Mouse (Mus musculus): ENCODE measurements at regions not wholly inside any gene's neighbourhood (a gene's known extent, or its start where the extent isn't known, plus 50 kb on each side); places are given as distances from the start of the nearest gene placed in this dataset.

DNA sequence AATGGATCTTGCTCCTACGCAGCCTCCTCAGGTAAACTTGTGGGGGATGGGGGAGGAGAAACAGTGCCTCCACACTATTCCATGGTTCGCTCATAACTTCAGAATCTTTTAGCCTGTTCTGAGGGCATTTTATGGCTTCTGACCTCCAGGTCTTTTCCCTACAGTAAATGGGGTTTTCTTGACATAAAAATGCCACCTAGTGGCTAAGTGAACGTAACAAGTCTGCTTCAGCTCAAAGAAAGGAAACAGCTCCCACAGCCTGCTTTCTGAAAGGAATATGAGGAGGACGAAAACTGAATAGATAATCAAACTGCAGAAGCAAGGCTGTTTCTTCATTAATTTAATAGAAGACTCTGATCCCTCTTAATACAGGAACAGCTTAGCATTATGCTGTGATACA is 148.3 kb downstream of the Cd55b start:
- H3K4me1 ChIP-seq, result no peaks in the 10 kb centered on the region
- H3K9me3 ChIP-seq (replicated peaks), result 0 out of 2 replicates have a peak, but pooled peaks cover 4% of the 10 kb centered on the region
- H3K27me3 ChIP-seq (ENCODE audit: low read depth, poor library complexity, severe bottlenecking), result no peaks in the 10 kb centered on the region
- WGBS, result 61% methylated on average over 4 of the region's 4 CpGs
- DNase-seq (ENCODE audit: low spot score), result no peak
- no peaks in the 10 kb centered on the region for H3K36me3 ChIP-seq
- no peak overlapping the region for H3K4me3 ChIP-seq
- H3K27ac ChIP-seq (replicated peaks), result no peak overlapping the region

DNA sequence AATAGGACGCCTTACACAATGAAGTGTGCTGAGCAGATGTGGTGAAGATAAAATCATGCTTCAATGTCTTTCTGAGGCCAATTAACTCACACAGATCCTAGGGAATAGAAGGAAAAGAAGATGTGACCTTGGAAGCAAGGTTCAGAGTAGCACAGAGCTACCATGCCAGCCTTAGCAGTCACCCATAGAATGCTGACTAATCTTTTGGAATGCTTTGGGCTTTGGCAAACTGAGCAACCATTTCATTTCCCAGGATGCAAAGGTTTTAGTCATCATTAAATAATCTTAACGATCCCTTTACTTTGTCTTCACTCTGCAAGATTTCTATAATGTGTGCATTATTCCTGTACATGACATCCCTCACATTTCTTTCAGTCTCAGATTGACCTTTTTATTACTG is 152.4 kb downstream of the Cd55b start:
- Histone ChIP-seq H3K27ac (replicated peaks) (no peak overlapping the region), H3K27me3 (ENCODE audit: low read depth, poor library complexity, severe bottlenecking) (no peaks in the 10 kb centered on the region), H3K4me3 (no peak overlapping the region), H3K9me3 (replicated peaks) (no peaks in the 10 kb centered on the region), H3K4me1 (no peaks in the 10 kb centered on the region), H3K36me3 (no peaks in the 10 kb centered on the region)
- WGBS, result 91% methylated on average over 2 of the region's 2 CpGs
- no peak for DNase-seq (ENCODE audit: low spot score)

Data from midbrain, embryonic 10.5 days (tissue).